Mouse (Mus musculus): ENCODE data around the gene Inhbb. TPM values are rescaled to one million over a fixed set of nuclear protein-coding genes. Genes with fewer than 3 reads are reported as not detected.
A peak's percentile ranks its signal among the peaks of the same experiment; 100 is the strongest.

Inhbb gene
- total and polyA plus RNA-seq, 2 experiments from 2014 or later: 0.36 to 1.7 TPM

DNA sequence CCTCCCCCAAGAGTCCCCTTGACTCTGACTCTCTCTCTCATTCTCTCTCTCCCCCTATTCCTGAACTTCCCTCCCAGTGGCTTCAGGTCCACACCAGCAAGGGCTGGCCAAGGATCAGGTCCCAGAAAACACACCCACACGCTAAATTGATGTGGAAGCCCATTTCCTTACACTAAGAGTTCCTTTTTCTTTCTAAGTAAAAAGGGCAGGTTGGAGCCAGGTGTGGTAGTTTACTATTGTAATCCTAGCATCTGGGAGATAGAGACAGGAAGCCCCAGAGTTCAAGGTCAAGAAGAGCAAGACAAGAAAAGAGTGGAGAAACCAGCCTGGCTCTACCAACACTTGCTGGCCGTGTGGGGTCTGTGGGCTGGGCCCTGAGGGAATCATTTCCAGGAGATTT lies 23.4 kb downstream of the Inhbb start:
- DNase-seq (ENCODE audit: low spot score) (no peak), ATAC-seq (ENCODE audit: insufficient read depth, low read depth) (no peak)
- Histone ChIP-seq H3K27ac (ENCODE audit: low read depth) (no peak overlapping the region), H3K4me1 (ENCODE audit: control insufficient read depth, insufficient read depth) (peaks cover 4% of the 10 kb centered on the region; the same call in 1 of the 2 replicates), H3K4me3 (ENCODE audit: low read depth, low read length) (no peak overlapping the region), H3K9me3 (replicated peaks; ENCODE audit: control insufficient read depth, low read length) (no peaks in the 10 kb centered on the region), H3K9ac (replicated peaks; ENCODE audit: low read depth, low read length) (no peak overlapping the region), H3K27me3 (ENCODE audit: control insufficient read depth, insufficient read depth, low read length) (no peaks in the 10 kb centered on the region), H3K4me2 (ENCODE audit: low read depth, low read length) (no peak overlapping the region), H3K36me3 (replicated peaks; ENCODE audit: control insufficient read depth, insufficient read depth, low read length) (no peaks in the 10 kb centered on the region)
- 85% methylated on average over 2 of the region's 2 CpGs for WGBS
- no peak for TF ChIP-seq EP300 (IDR thresholded peaks at IDR 0.05; ENCODE audit: low read depth)
- no peak for TF ChIP-seq CTCF (IDR thresholded peaks at IDR 0.05; ENCODE audit: low read depth)

DNA sequence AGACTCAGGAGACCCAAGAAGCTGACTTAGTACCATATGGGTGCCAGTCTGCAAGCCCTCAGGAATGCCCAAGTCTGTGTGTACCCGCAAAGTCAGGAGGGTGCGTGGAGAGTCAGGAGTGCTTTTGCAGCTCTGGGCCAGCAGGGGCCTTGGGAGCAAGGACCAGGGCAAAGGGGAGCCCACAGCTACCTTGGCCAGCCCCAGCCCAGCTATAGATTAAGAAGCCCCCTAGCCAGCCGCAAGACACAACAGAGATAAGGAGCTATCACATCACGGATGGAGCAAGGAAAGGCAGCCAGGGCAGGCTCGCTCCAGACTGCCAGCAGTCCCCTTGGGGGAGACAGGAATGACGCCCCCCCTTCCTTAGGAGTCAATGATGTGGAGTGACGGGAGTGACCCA lies 24.2 kb downstream of the Inhbb start:
- Histone ChIP-seq H3K4me2 (ENCODE audit: low read depth, low read length) (no peak overlapping the region), H3K36me3 (replicated peaks; ENCODE audit: control insufficient read depth, insufficient read depth, low read length) (no peaks in the 10 kb centered on the region), H3K27ac (ENCODE audit: low read depth) (no peak overlapping the region), H3K4me1 (ENCODE audit: control insufficient read depth, insufficient read depth) (peaks cover 4% of the 10 kb centered on the region; the same call in 1 of the 2 replicates), H3K27me3 (ENCODE audit: control insufficient read depth, insufficient read depth, low read length) (no peaks in the 10 kb centered on the region), H3K4me3 (ENCODE audit: low read depth, low read length) (no peak overlapping the region), H3K9me3 (replicated peaks; ENCODE audit: control insufficient read depth, low read length) (no peaks in the 10 kb centered on the region), H3K9ac (replicated peaks; ENCODE audit: low read depth, low read length) (no peak overlapping the region)
- ATAC-seq (ENCODE audit: insufficient read depth, low read depth): no peak
- WGBS: 69% methylated on average over 7 of the region's 7 CpGs
- no peak for DNase-seq (ENCODE audit: low spot score)
- TF ChIP-seq EP300 (IDR thresholded peaks at IDR 0.05; ENCODE audit: low read depth) (no peak), CTCF (IDR thresholded peaks at IDR 0.05; ENCODE audit: low read depth) (no peak)

DNA sequence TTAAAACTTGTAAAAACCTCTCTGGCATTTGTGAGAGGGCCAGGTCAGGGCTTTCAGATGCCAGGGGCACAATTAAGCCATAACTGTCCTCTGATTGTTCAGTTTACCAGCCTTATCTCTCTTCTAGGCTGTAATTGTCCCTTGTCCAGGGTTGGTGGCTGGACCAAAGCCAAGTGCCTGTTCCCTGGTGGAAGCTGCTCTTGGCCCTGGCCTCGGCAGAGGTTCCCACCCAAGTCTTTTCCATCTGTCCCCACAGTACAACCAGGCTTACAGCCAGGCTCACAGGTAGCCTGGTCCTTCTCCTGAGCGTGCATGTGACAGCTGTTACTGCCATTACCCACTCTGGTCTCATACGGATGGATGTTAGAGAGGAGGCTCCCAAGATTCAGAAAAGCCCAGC lies 30.7 kb downstream of the Inhbb start:
- H3K36me3 ChIP-seq (replicated peaks; ENCODE audit: control insufficient read depth, insufficient read depth, low read length): no peaks in the 10 kb centered on the region
- 14% methylated on average over 3 of the region's 3 CpGs for WGBS
- ATAC-seq (ENCODE audit: insufficient read depth, low read depth): peak; percentile 27; the same call in 1 of the 2 replicates
- 0 out of 2 replicates have a peak overlapping the region, but pooled peaks have one; percentile 5 for H3K27ac ChIP-seq (ENCODE audit: low read depth)
- no peaks in the 10 kb centered on the region for H3K27me3 ChIP-seq (ENCODE audit: control insufficient read depth, insufficient read depth, low read length)
- H3K4me1 ChIP-seq (ENCODE audit: control insufficient read depth, insufficient read depth): peaks cover 26% of the 10 kb centered on the region
- TF ChIP-seq CTCF (IDR thresholded peaks at IDR 0.05; ENCODE audit: low read depth): no peak
- no peak for TF ChIP-seq EP300 (IDR thresholded peaks at IDR 0.05; ENCODE audit: low read depth)
- peak; percentile 51 for DNase-seq (ENCODE audit: low spot score)
- H3K4me2 ChIP-seq (ENCODE audit: low read depth, low read length): no peak overlapping the region
- H3K4me3 ChIP-seq (ENCODE audit: low read depth, low read length): no peak overlapping the region
- no peak overlapping the region for H3K9ac ChIP-seq (replicated peaks; ENCODE audit: low read depth, low read length)
- H3K9me3 ChIP-seq (replicated peaks; ENCODE audit: control insufficient read depth, low read length): no peaks in the 10 kb centered on the region

DNA sequence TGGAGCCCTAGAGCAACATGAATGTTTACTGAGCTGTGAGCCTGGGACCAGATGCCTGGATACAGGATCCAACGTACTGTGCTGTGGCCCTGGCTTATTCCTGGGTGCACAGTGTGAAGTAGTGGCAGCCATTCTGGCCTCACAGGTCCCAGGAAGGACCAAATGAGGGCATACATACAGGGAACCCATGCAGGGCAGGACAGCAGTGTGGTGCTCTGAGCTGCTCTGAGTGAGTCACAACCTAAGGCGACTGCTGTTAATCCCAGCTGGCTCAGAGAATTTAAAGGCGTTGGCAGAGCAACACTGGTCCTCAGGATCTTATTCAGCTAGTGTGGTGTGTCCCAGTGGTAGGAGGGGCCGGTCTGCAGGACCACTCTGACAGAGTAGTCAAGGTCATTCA lies 31.4 kb downstream of the Inhbb start:
- Histone ChIP-seq H3K36me3 (replicated peaks; ENCODE audit: control insufficient read depth, insufficient read depth, low read length) (no peaks in the 10 kb centered on the region), H3K27ac (ENCODE audit: low read depth) (no peak overlapping the region)

DNA sequence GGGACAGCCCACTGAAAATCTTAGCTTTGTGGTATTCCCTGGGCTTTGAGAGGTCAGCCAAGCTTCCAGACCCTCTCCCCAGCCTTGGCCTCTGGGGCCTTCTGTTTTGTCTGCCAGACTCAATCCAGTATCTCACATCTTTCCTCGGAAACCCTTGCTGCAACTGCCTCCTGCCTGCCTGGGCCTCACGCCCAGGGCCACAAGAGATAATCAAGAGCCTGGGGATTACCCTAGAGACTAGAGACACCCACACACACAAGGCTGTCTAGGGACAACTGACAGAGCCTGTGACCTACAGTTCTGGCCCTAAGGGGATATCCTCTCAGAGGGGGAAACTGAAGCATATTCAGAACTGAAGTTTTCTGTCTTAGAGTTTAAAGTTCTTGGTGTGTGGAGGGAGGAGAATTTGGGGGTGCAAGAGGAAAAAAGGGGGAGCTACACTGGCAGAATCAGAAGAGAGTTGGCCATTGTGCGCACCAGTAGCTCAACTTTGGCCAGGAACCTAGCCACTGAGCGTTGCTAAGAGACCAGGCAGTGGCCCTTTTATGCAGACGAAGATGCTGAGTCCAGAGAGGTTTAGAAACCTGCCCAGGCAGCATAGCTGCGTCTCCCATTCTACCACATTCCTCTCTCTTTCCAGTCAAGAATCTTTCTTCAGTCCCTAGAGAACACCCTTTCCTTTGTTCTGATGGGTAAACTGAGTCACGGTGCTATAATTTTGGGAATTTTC lies 32.1 kb downstream of the Inhbb start:
- H3K27me3 ChIP-seq (ENCODE audit: control insufficient read depth, insufficient read depth, low read length): no peaks in the 10 kb centered on the region
- H3K4me1 ChIP-seq (ENCODE audit: control insufficient read depth, insufficient read depth): peaks cover 26% of the 10 kb centered on the region
- TF ChIP-seq CTCF (IDR thresholded peaks at IDR 0.05; ENCODE audit: low read depth): no peak
- TF ChIP-seq EP300 (IDR thresholded peaks at IDR 0.05; ENCODE audit: low read depth): no peak
- H3K9me3 ChIP-seq (replicated peaks; ENCODE audit: control insufficient read depth, low read length): no peaks in the 10 kb centered on the region
- H3K27ac ChIP-seq (ENCODE audit: low read depth): 0 out of 2 replicates have a peak overlapping the region, but pooled peaks have one; percentile 16
- DNase-seq (ENCODE audit: low spot score): peak; percentile 35
- H3K4me3 ChIP-seq (ENCODE audit: low read depth, low read length): no peak overlapping the region
- 55% methylated on average over 7 of the region's 7 CpGs for WGBS
- no peaks in the 10 kb centered on the region for H3K36me3 ChIP-seq (replicated peaks; ENCODE audit: control insufficient read depth, insufficient read depth, low read length)
- ATAC-seq (ENCODE audit: insufficient read depth, low read depth): peak; percentile 60
- no peak overlapping the region for H3K9ac ChIP-seq (replicated peaks; ENCODE audit: low read depth, low read length)
- H3K4me2 ChIP-seq (ENCODE audit: low read depth, low read length): no peak overlapping the region

More for the DNA sequence above, 31.4 kb downstream of the Inhbb start:
- WGBS: 49% methylated on average over 4 of the region's 4 CpGs
- Histone ChIP-seq H3K4me3 (ENCODE audit: low read depth, low read length) (no peak overlapping the region), H3K9me3 (replicated peaks; ENCODE audit: control insufficient read depth, low read length) (no peaks in the 10 kb centered on the region), H3K4me2 (ENCODE audit: low read depth, low read length) (no peak overlapping the region), H3K27me3 (ENCODE audit: control insufficient read depth, insufficient read depth, low read length) (no peaks in the 10 kb centered on the region), H3K9ac (replicated peaks; ENCODE audit: low read depth, low read length) (no peak overlapping the region), H3K4me1 (ENCODE audit: control insufficient read depth, insufficient read depth) (peaks cover 26% of the 10 kb centered on the region)
- TF ChIP-seq EP300 (IDR thresholded peaks at IDR 0.05; ENCODE audit: low read depth) (no peak), CTCF (IDR thresholded peaks at IDR 0.05; ENCODE audit: low read depth) (no peak)
- DNase-seq (ENCODE audit: low spot score) (no peak), ATAC-seq (ENCODE audit: insufficient read depth, low read depth) (no peak)

All from heart, postnatal 0 days (tissue).